Mouse (Mus musculus) lung, postnatal 0 days (tissue): Measurements from ENCODE around the gene Hipk3. TPM values are rescaled to one million over a fixed set of nuclear protein-coding genes. Genes with fewer than 3 reads are reported as not detected.

Source experiments
- ATAC-seq: fragments of 200-750 bp; cut with Nextera tagmentation; 2 replicates; pipeline ENCODE4 v1.8.0; 2017; ENCODE audit warnings: moderate library complexity
- DNase-seq: peaks from one replicate; pipeline ENCODE4 v3.0.0-alpha.2; 2016; ENCODE audit warnings: low spot score
- H3K27ac ChIP-seq: fragments of 300-500 bp; sonication (generic); 2 replicates; pipeline ENCODE4 v1.5.1; 2014; ENCODE audit warnings: antibody characterized with exemption, mild to moderate bottlenecking, low read length, mixed read lengths
- H3K27me3 ChIP-seq: fragments of 300-500 bp; sonication (generic); replicated peaks from 2 replicates; pipeline ENCODE4 v1.6.1; 2014; ENCODE audit warnings: low read length, mixed read lengths; ENCODE audit not compliant: insufficient read depth
- H3K36me3 ChIP-seq: fragments of 300-500 bp; sonication (generic); 2 replicates; pipeline ENCODE4 v1.6.1; 2014; ENCODE audit warnings: low read length, mixed read lengths; ENCODE audit not compliant: insufficient read depth
- H3K4me1 ChIP-seq: fragments of 300-500 bp; sonication (generic); 2 replicates; pipeline ENCODE4 v1.6.1; 2014; ENCODE audit warnings: antibody characterized with exemption, low read depth, low read length, mixed read lengths; ENCODE audit not compliant: insufficient read depth
- H3K4me2 ChIP-seq: fragments of 300-500 bp; sonication (generic); replicated peaks from 2 replicates; pipeline ENCODE4 v1.6.1; 2014; ENCODE audit warnings: low read depth, mild to moderate bottlenecking, low read length, moderate library complexity, mixed read lengths
- H3K4me3 ChIP-seq: fragments of 300-500 bp; sonication (generic); 2 replicates; pipeline ENCODE4 v1.5.1; 2014; ENCODE audit warnings: low read depth, low read length
- H3K9ac ChIP-seq: fragments of 300-500 bp; sonication (generic); replicated peaks from 2 replicates; pipeline ENCODE4 v1.6.1; 2014; ENCODE audit warnings: low read depth, mild to moderate bottlenecking
- H3K9me3 ChIP-seq: fragments of 300-500 bp; sonication (generic); 2 replicates; pipeline ENCODE4 v1.6.1; 2016; ENCODE audit warnings: low read length, mixed read lengths
- CTCF ChIP-seq: IDR thresholded peaks from 2 replicates; pipeline ENCODE4 v1.5.1; 2016; ENCODE audit warnings: antibody characterized with exemption, mild to moderate bottlenecking
- EP300 ChIP-seq: IDR thresholded peaks from 2 replicates; pipeline ENCODE4 v1.6.1; 2016; ENCODE audit warnings: antibody characterized with exemption, mild to moderate bottlenecking, control low read depth
- WGBS: fragments of 180-500 bp; shearing (Covaris S2); extraction: QIAGEN DNeasy Blood & Tissue Kit; methylation state at CpG from one replicate; pipeline ENCODE4 v1.1.7; 2014; 5-methylcytosine and 5-hydroxymethylcytosine counted together
- polyA plus RNA-seq: library from polyadenylated mRNA; unstranded; fragments of >200 nt; fragmentation: Nextera tagmentation; extraction: Ambion mirVana; gene quantifications from 2 replicates; pipeline ENCODE4 v1.2.1, GENCODE M21; 2015

Hipk3 gene
- polyA plus RNA-seq, 1 experiment from 2014 or later: 17.5 TPM

DNA sequence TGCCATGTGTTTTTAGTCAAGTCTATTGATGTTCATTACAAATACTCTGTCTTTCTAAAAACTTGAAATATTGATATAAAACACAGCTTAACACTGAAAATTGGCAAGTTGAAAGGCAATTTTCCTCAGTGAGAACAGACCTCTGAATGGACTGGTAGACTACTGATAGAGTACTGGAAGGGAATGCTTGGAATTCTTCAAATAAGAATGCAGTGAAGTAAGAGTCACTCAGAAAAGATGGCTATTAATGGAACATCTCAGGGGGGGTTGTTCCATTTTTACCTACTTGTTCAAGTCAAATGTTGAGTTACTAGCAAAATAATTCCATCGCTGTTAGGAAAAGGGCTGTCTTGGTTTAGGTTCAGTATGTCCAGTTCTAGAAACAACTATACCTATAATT is 45.1 kb downstream of the Hipk3 start:
- ATAC-seq (no peak), DNase-seq (no peak)
- WGBS: 71% methylated on average over 1 of the region's 1 CpGs
- H3K27me3 ChIP-seq: no peaks in the 10 kb centered on the region
- no peak overlapping the region for H3K4me2 ChIP-seq
- H3K36me3 ChIP-seq: no peaks in the 10 kb centered on the region
- H3K9me3 ChIP-seq: no peaks in the 10 kb centered on the region
- H3K4me1 ChIP-seq: peaks cover 9% of the 10 kb centered on the region
- H3K9ac ChIP-seq: no peak overlapping the region
- H3K4me3 ChIP-seq: no peak overlapping the region
- TF ChIP-seq CTCF (no peak), EP300 (peak; percentile 54)
- H3K27ac ChIP-seq: no peak overlapping the region

DNA sequence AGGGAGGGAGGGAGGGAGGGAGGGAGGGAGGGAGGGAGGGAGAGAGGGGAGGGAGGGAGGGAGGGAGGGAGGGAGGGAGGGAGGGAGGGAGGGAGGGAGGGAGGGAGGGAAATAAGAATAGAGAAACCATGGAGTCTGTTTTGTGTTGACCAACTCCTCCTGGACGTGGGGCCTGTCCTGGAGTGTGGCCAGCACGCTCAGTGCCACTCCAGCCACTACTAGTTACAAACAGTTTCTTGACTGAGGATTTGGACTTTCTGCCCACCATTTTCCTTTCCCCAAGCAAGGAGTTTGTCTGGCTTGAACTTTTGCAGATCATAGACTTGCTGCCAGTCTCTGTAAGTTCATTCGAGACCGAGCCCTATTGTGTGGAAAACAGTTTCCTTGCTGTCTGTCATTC is 46.0 kb downstream of the Hipk3 start:
- 68% methylated on average over 4 of the region's 4 CpGs for WGBS

DNA sequence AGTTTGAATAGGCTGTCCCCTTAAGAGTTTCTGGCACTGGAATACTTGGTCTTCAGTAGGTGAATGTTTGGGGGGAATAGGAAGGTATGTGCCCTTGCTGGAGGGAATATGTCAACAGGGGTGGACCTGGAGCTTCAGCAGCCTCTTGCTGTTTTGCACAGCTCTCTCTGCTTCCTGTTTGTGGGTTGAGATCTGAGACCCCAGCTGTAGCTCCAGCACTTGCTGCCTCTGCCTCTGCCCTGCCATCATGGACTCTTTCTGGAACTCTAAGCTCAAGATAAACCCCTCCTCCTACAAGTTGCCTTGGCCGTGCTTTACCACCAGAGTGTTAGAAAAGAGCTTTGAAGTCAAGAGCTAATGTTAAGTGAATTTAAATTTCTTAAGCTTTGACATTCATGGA is 48.2 kb downstream of the Hipk3 start:
- DNase-seq (no peak), ATAC-seq (no peak)
- TF ChIP-seq EP300 (no peak), CTCF (no peak)
- H3K27ac ChIP-seq: no peak overlapping the region
- H3K36me3 ChIP-seq: 0 out of 2 replicates have a peak, but pooled peaks cover 8% of the 10 kb centered on the region
- H3K27me3 ChIP-seq: no peaks in the 10 kb centered on the region
- H3K4me3 ChIP-seq: no peak overlapping the region
- no peak overlapping the region for H3K4me2 ChIP-seq
- WGBS: 37% methylated on average over 1 of the region's 1 CpGs
- no peak overlapping the region for H3K9ac ChIP-seq
- H3K9me3 ChIP-seq: no peaks in the 10 kb centered on the region
- peaks cover 9% of the 10 kb centered on the region for H3K4me1 ChIP-seq

More for the DNA sequence above, 46.0 kb downstream of the Hipk3 start:
- Histone ChIP-seq H3K4me2 (no peak overlapping the region), H3K4me1 (peaks cover 9% of the 10 kb centered on the region), H3K27ac (no peak overlapping the region), H3K9me3 (no peaks in the 10 kb centered on the region), H3K27me3 (no peaks in the 10 kb centered on the region), H3K36me3 (no peaks in the 10 kb centered on the region), H3K9ac (no peak overlapping the region), H3K4me3 (no peak overlapping the region)
- no peak for TF ChIP-seq EP300
- no peak for ATAC-seq
- no peak for DNase-seq

DNA sequence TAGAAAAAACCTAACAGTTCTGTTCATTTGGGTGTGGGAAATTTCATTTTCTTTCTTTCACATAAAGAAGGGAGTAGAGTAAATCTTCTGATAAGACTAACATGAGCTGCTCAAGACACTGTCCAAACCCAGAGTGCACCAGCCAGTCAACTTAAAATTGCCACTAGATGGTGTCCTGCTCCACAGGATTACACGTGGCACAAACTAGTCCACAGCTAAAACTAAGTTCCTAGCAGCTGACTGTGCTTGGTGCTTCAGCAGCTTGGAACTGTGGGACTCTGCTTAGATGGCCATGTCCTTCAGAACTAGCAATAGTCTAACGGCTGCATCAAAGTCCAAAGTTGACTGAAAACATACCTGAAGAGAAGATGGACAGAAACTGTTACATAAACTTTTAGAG is 49.5 kb downstream of the Hipk3 start:
- WGBS: 18% methylated on average over 2 of the region's 2 CpGs
- DNase-seq: peak; percentile 87
- H3K9ac ChIP-seq: no peak overlapping the region

DNA sequence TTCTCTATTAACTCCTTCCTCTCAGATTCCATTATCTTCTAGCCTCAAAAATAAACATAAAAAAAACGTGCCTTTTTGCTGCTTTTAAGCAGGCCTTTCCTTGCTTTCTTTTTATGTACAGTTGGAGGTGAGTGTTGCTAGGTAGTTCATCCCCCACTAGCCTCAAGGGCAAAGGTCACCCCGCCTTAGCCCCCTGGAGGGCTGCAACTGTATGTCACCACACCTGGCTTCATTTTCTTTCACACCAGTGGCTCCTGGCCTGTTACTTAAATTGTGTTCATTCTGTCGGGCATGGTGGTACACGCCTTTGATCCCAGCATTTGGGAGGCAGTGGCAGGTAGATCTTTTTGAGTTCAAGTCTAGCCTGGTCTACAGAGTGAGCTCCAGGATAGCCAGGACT is 51.9 kb downstream of the Hipk3 start:
- Histone ChIP-seq H3K4me3 (no peak overlapping the region), H3K27ac (no peak overlapping the region), H3K9ac (no peak overlapping the region), H3K9me3 (no peaks in the 10 kb centered on the region), H3K36me3 (peaks cover 12% of the 10 kb centered on the region; the same call in 1 of the 2 replicates), H3K4me1 (no peaks in the 10 kb centered on the region), H3K27me3 (no peaks in the 10 kb centered on the region), H3K4me2 (no peak overlapping the region)
- DNase-seq (no peak), ATAC-seq (no peak)
- 69% methylated on average over 4 of the region's 4 CpGs for WGBS
- TF ChIP-seq CTCF: no peak
- no peak for TF ChIP-seq EP300

More for the DNA sequence above, 49.5 kb downstream of the Hipk3 start:
- no peak for TF ChIP-seq EP300
- TF ChIP-seq CTCF: peak; percentile 93
- no peak overlapping the region for H3K4me2 ChIP-seq
- H3K36me3 ChIP-seq: 0 out of 2 replicates have a peak, but pooled peaks cover 8% of the 10 kb centered on the region
- no peaks in the 10 kb centered on the region for H3K27me3 ChIP-seq
- H3K4me1 ChIP-seq: peaks cover 9% of the 10 kb centered on the region
- peak; percentile 86 for ATAC-seq
- H3K27ac ChIP-seq: no peak overlapping the region
- H3K4me3 ChIP-seq: no peak overlapping the region
- no peaks in the 10 kb centered on the region for H3K9me3 ChIP-seq

DNA sequence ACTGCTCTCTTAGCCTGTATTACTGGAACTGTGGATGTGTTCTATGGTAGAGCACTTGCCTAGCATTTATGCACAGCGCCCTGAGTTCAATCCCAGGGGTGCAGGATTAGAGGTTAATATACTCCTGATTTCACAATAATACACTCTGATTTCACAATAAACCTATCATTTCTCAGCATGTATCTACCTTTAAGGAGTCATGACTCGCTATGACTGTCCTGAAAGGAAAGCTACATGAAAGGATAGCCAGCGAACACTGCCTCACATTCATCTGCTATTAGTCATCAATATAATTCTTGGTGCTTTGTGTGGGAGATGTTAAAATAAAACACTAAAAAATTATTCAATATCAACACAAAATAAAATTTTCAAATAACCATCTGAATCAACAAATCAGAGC is 58.0 kb downstream of the Hipk3 start:
- Histone ChIP-seq H3K9ac (no peak overlapping the region), H3K4me2 (no peak overlapping the region), H3K9me3 (no peaks in the 10 kb centered on the region), H3K27ac (no peak overlapping the region), H3K4me3 (no peak overlapping the region), H3K36me3 (peaks cover 47% of the 10 kb centered on the region; the same call in 1 of the 2 replicates), H3K27me3 (no peaks in the 10 kb centered on the region), H3K4me1 (no peaks in the 10 kb centered on the region)
- TF ChIP-seq EP300 (no peak), CTCF (no peak)
- WGBS: 90% methylated on average over 3 of the region's 3 CpGs
- ATAC-seq (no peak), DNase-seq (no peak)

DNA sequence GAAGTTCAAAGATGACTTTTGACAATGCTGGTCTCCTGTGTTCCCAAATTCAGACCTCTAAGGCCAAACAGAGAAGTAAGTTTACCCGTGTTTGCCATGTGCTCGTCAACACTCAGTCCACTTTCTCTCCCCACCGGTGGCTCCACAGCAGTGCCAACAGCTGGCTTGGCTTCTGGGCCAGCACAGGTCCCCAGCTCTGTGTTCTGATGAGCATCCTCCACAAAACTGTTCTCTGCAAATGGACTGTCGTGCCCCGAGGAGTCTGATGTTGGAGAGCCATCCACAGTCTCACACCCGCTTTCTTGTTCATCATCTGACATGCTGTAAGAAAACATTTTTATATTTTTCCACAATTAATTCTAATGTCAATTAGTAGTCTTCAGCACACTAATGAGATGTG is 63.2 kb downstream of the Hipk3 start:
- H3K36me3 ChIP-seq: peaks cover 49% of the 10 kb centered on the region; the same call in 1 of the 2 replicates
- H3K27ac ChIP-seq: no peak overlapping the region
- no peak overlapping the region for H3K9ac ChIP-seq
- WGBS: 88% methylated on average over 6 of the region's 6 CpGs
- no peak overlapping the region for H3K4me3 ChIP-seq
- no peak overlapping the region for H3K4me2 ChIP-seq
- TF ChIP-seq CTCF (no peak), EP300 (no peak)
- H3K4me1 ChIP-seq: no peaks in the 10 kb centered on the region
- H3K27me3 ChIP-seq: no peaks in the 10 kb centered on the region
- ATAC-seq: no peak
- DNase-seq: no peak
- H3K9me3 ChIP-seq: no peaks in the 10 kb centered on the region
